Comparison of ENCODE assay signal across 8 mouse cellular contexts in genomic region chr3:104864651-104865340, GRCm38 (mm10). TPM values are rescaled to one million over a fixed set of nuclear protein-coding genes. Genes with fewer than 3 reads are reported as not detected.
DNase-seq lines count a peak whose midpoint lies in the region; ATAC-seq and TF ChIP-seq lines count a peak whose summit lies in the region.

No protein-coding gene starts in this region.

- TF ChIP-seq CTCF in bone marrow macrophage, adult 2 months (IDR thresholded peaks at IDR 0.05; ENCODE audit: low read depth, low read length): no peak
- no peak for TF ChIP-seq CTCF in embryonic fibroblast, embryonic 13.5 days (IDR thresholded peaks at IDR 0.05; ENCODE audit: borderline replicate concordance, insufficient read depth, low read length)

- peaks cover 5% of the 10 kb centered on the region for H3K4me1 ChIP-seq in bone marrow macrophage, adult 2 months (ENCODE audit: control insufficient read depth, insufficient read depth, low read length)
- H3K4me1 ChIP-seq in embryonic fibroblast, embryonic 13.5 days (ENCODE audit: control insufficient read depth, insufficient read depth, low read length): no peaks in the 10 kb centered on the region; the same call in 1 of the 2 replicates
- peaks cover 21% of the 10 kb centered on the region for H3K4me1 ChIP-seq in heart, embryonic 10.5 days
- H3K4me1 ChIP-seq in kidney, embryonic 15.5 days: peaks cover 34% of the 10 kb centered on the region

- peak; percentile 50; the same call in 1 of the 2 replicates for TF ChIP-seq POLR2A in bone marrow macrophage, adult 2 months (IDR thresholded peaks at IDR 0.05; ENCODE audit: borderline replicate concordance, low read depth, low read length)
- TF ChIP-seq POLR2A in embryonic fibroblast, embryonic 13.5 days (IDR thresholded peaks at IDR 0.05; ENCODE audit: low read depth, low read length): peak; percentile 76

- H3K36me3 ChIP-seq in heart, embryonic 10.5 days: peaks cover 18% of the 10 kb centered on the region
- H3K36me3 ChIP-seq in kidney, embryonic 15.5 days: peaks cover 13% of the 10 kb centered on the region

- H3K27me3 ChIP-seq in heart, embryonic 10.5 days (ENCODE audit: insufficient read depth, poor library complexity, severe bottlenecking): no peaks in the 10 kb centered on the region
- no peaks in the 10 kb centered on the region for H3K27me3 ChIP-seq in kidney, embryonic 15.5 days

- peak; percentile 89 for DNase-seq in A20 (ENCODE audit: low read depth, low spot score)
- DNase-seq in heart, embryonic 10.5 days (ENCODE audit: low spot score): peak; percentile 89
- DNase-seq in liver: peak; percentile 83
- peak; percentile 81 to 93 for DNase-seq in spleen, postnatal 4 days (ENCODE audit: low spot score in 2 of 2)

- peak overlapping the region; percentile 90 for H3K27ac ChIP-seq in bone marrow macrophage, adult 2 months (ENCODE audit: insufficient read depth, low read depth, low read length)
- peak overlapping the region; percentile 85 for H3K27ac ChIP-seq in embryonic fibroblast, embryonic 13.5 days (ENCODE audit: insufficient read depth, low read length)
- H3K27ac ChIP-seq in heart, embryonic 10.5 days: peak overlapping the region; percentile 98
- peak overlapping the region; percentile 99 for H3K27ac ChIP-seq in kidney, embryonic 15.5 days

- peak overlapping the region; percentile 84 for H3K4me3 ChIP-seq in bone marrow macrophage, adult 2 months (ENCODE audit: insufficient read depth, low read length)
- H3K4me3 ChIP-seq in embryonic fibroblast, embryonic 13.5 days (ENCODE audit: insufficient read depth, low read length): peak overlapping the region; percentile 96
- H3K4me3 ChIP-seq in heart, embryonic 10.5 days: peak overlapping the region; percentile 91
- peak overlapping the region; percentile 89 for H3K4me3 ChIP-seq in kidney, embryonic 15.5 days (replicated peaks)

- peak overlapping the region; percentile 93 for H3K9ac ChIP-seq in kidney, embryonic 15.5 days

- ATAC-seq in kidney, embryonic 15.5 days (replicated peaks; ENCODE audit: low FRiP score): peak; percentile 91
- ATAC-seq in monocyte, adult 5-6 weeks (replicated peaks; ENCODE audit: insufficient number of reproducible peaks, low FRiP score, low TSS enrichment, poor library complexity, severe bottlenecking): peak; percentile 60

- H3K9me3 ChIP-seq in heart, embryonic 10.5 days: no peaks in the 10 kb centered on the region
- no peaks in the 10 kb centered on the region for H3K9me3 ChIP-seq in kidney, embryonic 15.5 days (replicated peaks)

- peak overlapping the region; percentile 74 for H3K4me2 ChIP-seq in kidney, embryonic 15.5 days

- WGBS in heart, embryonic 10.5 days: under 1% methylated on average over 48 of the region's 48 CpGs
- under 1% methylated on average over 48 of the region's 48 CpGs for WGBS in kidney, embryonic 15.5 days

RNA-seq across cellular contexts. Expression of gene Capza1, which starts 0.5 kb away (rescaled TPM):
- polyA plus RNA-seq in bone marrow macrophage, adult 2 months (2012; ENCODE audit: insufficient read depth, insufficient read length, missing spikeins): 149 and 173 TPM in 2 replicates
- 230 and 240 TPM in 2 replicates for polyA plus RNA-seq in embryonic fibroblast, embryonic 13.5 days (2011; ENCODE audit: insufficient read length, low read depth, missing spikeins)
- 202 and 217 TPM in 2 replicates for polyA plus RNA-seq in heart, embryonic 10.5 days (2016; fragmentation: Nextera tagmentation; extraction: Ambion mirVana)
- polyA plus RNA-seq in kidney, embryonic 15.5 days (2015; fragmentation: Nextera tagmentation; extraction: Ambion mirVana): 180 and 190 TPM in 2 replicates
- total RNA-seq in monocyte, adult 5-6 weeks (2017): 312 to 377 TPM (median 368 TPM) in 3 replicates

RNA-seq across cellular contexts. Expression of gene St7l, which starts 1.0 kb away (rescaled TPM):
- polyA plus RNA-seq in bone marrow macrophage, adult 2 months (2012; ENCODE audit: insufficient read depth, insufficient read length, missing spikeins): 17.2 and 22.9 TPM in 2 replicates
- polyA plus RNA-seq in embryonic fibroblast, embryonic 13.5 days (2011; ENCODE audit: insufficient read length, low read depth, missing spikeins): 23.4 and 33.0 TPM in 2 replicates
- polyA plus RNA-seq in heart, embryonic 10.5 days (2016; fragmentation: Nextera tagmentation; extraction: Ambion mirVana): 27.0 and 32.2 TPM in 2 replicates
- 37.1 and 38.9 TPM in 2 replicates for polyA plus RNA-seq in kidney, embryonic 15.5 days (2015; fragmentation: Nextera tagmentation; extraction: Ambion mirVana)
- total RNA-seq in monocyte, adult 5-6 weeks (2017): 23.3 to 54.1 TPM (median 23.4 TPM) in 3 replicates

RNA-seq across cellular contexts. Expression of gene Mov10, which starts 46.4 kb away (rescaled TPM):
- polyA plus RNA-seq in bone marrow macrophage, adult 2 months (2012; ENCODE audit: insufficient read depth, insufficient read length, missing spikeins): 23.4 and 25.1 TPM in 2 replicates
- polyA plus RNA-seq in embryonic fibroblast, embryonic 13.5 days (2011; ENCODE audit: insufficient read length, low read depth, missing spikeins): 21.3 and 25.8 TPM in 2 replicates
- polyA plus RNA-seq in heart, embryonic 10.5 days (2016; fragmentation: Nextera tagmentation; extraction: Ambion mirVana): 42.2 and 54.0 TPM in 2 replicates
- 62.9 and 66.5 TPM in 2 replicates for polyA plus RNA-seq in kidney, embryonic 15.5 days (2015; fragmentation: Nextera tagmentation; extraction: Ambion mirVana)
- 3.2 to 8.2 TPM (median 7.1 TPM) in 3 replicates for total RNA-seq in monocyte, adult 5-6 weeks (2017)

Comparison
In these comparisons a context has a peak if more than half of its experiments do, and no peak if none do; other contexts are left out.
1. Peak in every context shown above with its lines: DNase-seq, ATAC-seq, H3K4me3 ChIP-seq and H3K27ac ChIP-seq.